Mouse (Mus musculus) gastrocnemius, postnatal 25 days (tissue): ENCODE measurements at regions not wholly inside any gene's neighbourhood (a gene's known extent, or its start where the extent isn't known, plus 50 kb on each side); places are given as distances from the start of the nearest gene placed in this dataset.

Experiments
- DNase-seq: peaks from one replicate; pipeline ENCODE4 v3.0.0; 2022

GRCm38 (mm10) chr2:136617138-136617537 lies 96.1 kb upstream of the Snap25 start:
- DNase-seq, result no peak

GRCm38 (mm10) chr2:136618114-136618513 lies 95.1 kb upstream of the Snap25 start:
- no peak for DNase-seq

GRCm38 (mm10) chr2:136620309-136620708 lies 92.9 kb upstream of the Snap25 start:
- DNase-seq, result no peak

GRCm38 (mm10) chr2:136620969-136621368 lies 92.3 kb upstream of the Snap25 start:
- DNase-seq, result no peak

- DNase-seq, result no peak
These were observed 89.3 kb upstream of the Snap25 start for GRCm38 (mm10) chr2:136623808-136624489.

- DNase-seq, result no peak
These were observed 88.8 kb upstream of the Snap25 start for GRCm38 (mm10) chr2:136624490-136624850.

- DNase-seq, result no peak
These were observed 66.3 kb upstream of the Snap25 start for GRCm38 (mm10) chr2:136646917-136647316.

GRCm38 (mm10) chr2:136648606-136649005 lies 64.6 kb upstream of the Snap25 start:
- DNase-seq, result peak; percentile 14

GRCm38 (mm10) chr2:136650721-136651120 lies 62.5 kb upstream of the Snap25 start:
- DNase-seq, result no peak

GRCm38 (mm10) chr2:136652206-136653003 lies 60.8 kb upstream of the Snap25 start:
- no peak for DNase-seq
